Mouse (Mus musculus) midbrain, embryonic 12.5 days (tissue): ENCODE measurements around the gene Arhgef2. TPM values are rescaled to one million over a fixed set of nuclear protein-coding genes. Genes with fewer than 3 reads are reported as not detected.

Experiments used
- ATAC-seq: fragments of 200-750 bp; cut with Nextera tagmentation; 2 replicates; pipeline ENCODE4 v1.8.0; 2017; ENCODE audit warnings: low read depth, moderate TSS enrichment, moderate library complexity; ENCODE audit not compliant: low FRiP score
- H3K27ac ChIP-seq: fragments of 300-500 bp; sonication (generic); replicated peaks from 2 replicates; pipeline ENCODE4 v1.5.1; 2016; ENCODE audit warnings: mild to moderate bottlenecking
- H3K27me3 ChIP-seq: fragments of 300-500 bp; sonication (generic); 2 replicates; pipeline ENCODE4 v1.6.1; 2016; ENCODE audit warnings: mild to moderate bottlenecking
- H3K36me3 ChIP-seq: fragments of 300-500 bp; sonication (generic); 2 replicates; pipeline ENCODE4 v1.6.1; 2016
- H3K4me1 ChIP-seq: fragments of 300-500 bp; sonication (generic); 2 replicates; pipeline ENCODE4 v1.6.1; 2016
- H3K4me2 ChIP-seq: fragments of 300-500 bp; sonication (generic); replicated peaks from 2 replicates; pipeline ENCODE4 v1.6.1; 2016; ENCODE audit warnings: mild to moderate bottlenecking, moderate library complexity
- H3K4me3 ChIP-seq: fragments of 300-500 bp; sonication (generic); 2 replicates; pipeline ENCODE4 v1.5.1; 2016; ENCODE audit warnings: mild to moderate bottlenecking
- H3K9ac ChIP-seq: fragments of 300-500 bp; sonication (generic); replicated peaks from 2 replicates; pipeline ENCODE4 v1.6.1; 2016; ENCODE audit warnings: mild to moderate bottlenecking, moderate library complexity
- H3K9me3 ChIP-seq: fragments of 300-500 bp; sonication (generic); 2 replicates; pipeline ENCODE4 v1.6.1; 2016; ENCODE audit warnings: mild to moderate bottlenecking
- WGBS: fragments of 180-500 bp; shearing (Covaris S2); methylation state at CpG from one replicate; pipeline ENCODE4 v1.1.7; 2016; 5-methylcytosine and 5-hydroxymethylcytosine counted together
- polyA plus RNA-seq: library from polyadenylated mRNA; unstranded; fragments of >200 nt; fragmentation: Nextera tagmentation; extraction: Ambion mirVana; gene quantifications from 2 replicates; pipeline ENCODE4 v1.2.1, GENCODE M21; 2016

Arhgef2 gene
- polyA plus RNA-seq, 1 experiment from 2014 or later, result 143 TPM

DNA sequence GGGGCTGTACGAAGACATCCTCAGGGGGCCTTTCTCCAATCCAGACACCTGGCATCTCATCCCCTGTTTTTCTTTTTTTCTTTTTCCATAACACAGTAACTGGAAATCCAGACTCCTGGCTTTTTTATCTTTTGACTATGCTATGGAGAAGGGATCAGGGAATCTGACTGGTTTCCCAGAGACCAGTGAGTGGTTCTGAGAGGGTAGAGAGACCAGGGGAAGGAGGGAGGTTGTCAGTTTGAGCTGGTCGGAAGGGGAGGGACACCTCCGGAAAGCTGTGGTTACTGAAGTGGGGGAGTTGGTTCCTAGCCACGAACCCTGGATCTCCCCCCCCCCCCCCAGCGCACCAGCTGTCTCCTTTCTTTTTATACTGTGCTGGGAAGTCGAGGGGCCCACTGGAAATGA is 17.2 kb downstream of the Arhgef2 start:
- peak; percentile 36; the same call in 1 of the 2 replicates for ATAC-seq
- Histone ChIP-seq H3K27ac (peak overlapping the region; percentile 95), H3K36me3 (peaks cover 21% of the 10 kb centered on the region), H3K4me2 (peak overlapping the region; percentile 69), H3K27me3 (0 out of 2 replicates have a peak, but pooled peaks cover 2% of the 10 kb centered on the region), H3K9me3 (no peaks in the 10 kb centered on the region), H3K4me1 (peaks cover 46% of the 10 kb centered on the region), H3K4me3 (peak overlapping the region; percentile 79), H3K9ac (peak overlapping the region; percentile 96)
- 0% methylated on average over 5 of the region's 6 CpGs for WGBS

GRCm38 (mm10) chr3:88623346-88624135 is 17.8 kb downstream of the Arhgef2 start:
- peak; percentile 16; the same call in 1 of the 2 replicates for ATAC-seq
- H3K9ac ChIP-seq, result peak overlapping the region; percentile 96
- WGBS, result 2% methylated on average over 15 of the region's 15 CpGs
- peak overlapping the region; percentile 69 for H3K4me2 ChIP-seq
- H3K4me1 ChIP-seq, result peaks cover 46% of the 10 kb centered on the region
- no peaks in the 10 kb centered on the region for H3K27me3 ChIP-seq
- H3K36me3 ChIP-seq, result peaks cover 21% of the 10 kb centered on the region
- H3K4me3 ChIP-seq, result peak overlapping the region; percentile 79
- peak overlapping the region; percentile 95 for H3K27ac ChIP-seq
- no peaks in the 10 kb centered on the region for H3K9me3 ChIP-seq

DNA sequence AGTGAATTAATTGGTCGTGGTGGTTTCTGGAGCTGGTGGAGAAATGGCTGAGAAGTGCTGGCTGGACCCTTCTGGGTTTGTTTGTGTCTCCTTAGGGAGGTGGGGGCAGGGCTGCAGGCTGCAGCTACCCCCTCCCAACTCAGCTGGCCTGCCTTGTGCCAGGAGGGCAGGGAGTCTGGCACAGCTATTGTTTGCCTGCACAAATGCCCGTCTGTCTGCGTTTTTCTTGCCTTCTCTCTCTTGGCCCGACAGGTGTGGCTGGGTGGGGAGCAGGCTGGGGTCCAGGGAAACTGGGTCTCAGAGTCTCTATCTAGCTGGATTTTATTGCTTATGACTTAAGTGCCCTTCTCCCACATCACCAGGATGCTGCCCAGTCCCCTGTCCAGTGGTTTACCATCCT is 18.6 kb downstream of the Arhgef2 start:
- no peaks in the 10 kb centered on the region for H3K9me3 ChIP-seq
- H3K9ac ChIP-seq, result peak overlapping the region; percentile 96
- no peaks in the 10 kb centered on the region for H3K27me3 ChIP-seq
- peak overlapping the region; percentile 69 for H3K4me2 ChIP-seq
- H3K36me3 ChIP-seq, result peaks cover 27% of the 10 kb centered on the region
- peak overlapping the region; percentile 95 for H3K27ac ChIP-seq
- peak overlapping the region; percentile 79 for H3K4me3 ChIP-seq
- WGBS, result 24% methylated on average over 4 of the region's 4 CpGs
- ATAC-seq, result no peak
- H3K4me1 ChIP-seq, result peaks cover 46% of the 10 kb centered on the region

- peak overlapping the region; percentile 95 for H3K27ac ChIP-seq
- ATAC-seq, result no peak
- peak overlapping the region; percentile 69 for H3K4me2 ChIP-seq
- H3K9ac ChIP-seq, result peak overlapping the region; percentile 96
- H3K4me3 ChIP-seq, result peak overlapping the region; percentile 79
- H3K27me3 ChIP-seq, result no peaks in the 10 kb centered on the region
- peaks cover 47% of the 10 kb centered on the region for H3K4me1 ChIP-seq
- 61% methylated on average over 2 of the region's 2 CpGs for WGBS
- H3K9me3 ChIP-seq, result no peaks in the 10 kb centered on the region
- H3K36me3 ChIP-seq, result peaks cover 33% of the 10 kb centered on the region
Measured at GRCm38 (mm10) chr3:88624951-88625350, 19.2 kb downstream of the Arhgef2 start.

- Histone ChIP-seq H3K4me2 (peak overlapping the region; percentile 69; the same call in 1 of the 2 replicates), H3K27me3 (no peaks in the 10 kb centered on the region), H3K27ac (peak overlapping the region; percentile 95; the same call in 1 of the 2 replicates), H3K36me3 (peaks cover 39% of the 10 kb centered on the region), H3K4me1 (peaks cover 49% of the 10 kb centered on the region), H3K4me3 (no peak overlapping the region), H3K9me3 (no peaks in the 10 kb centered on the region), H3K9ac (no peak overlapping the region)
- ATAC-seq, result no peak
- 97% methylated on average over 7 of the region's 7 CpGs for WGBS
Measured at GRCm38 (mm10) chr3:88625531-88625930, 19.8 kb downstream of the Arhgef2 start.

DNA sequence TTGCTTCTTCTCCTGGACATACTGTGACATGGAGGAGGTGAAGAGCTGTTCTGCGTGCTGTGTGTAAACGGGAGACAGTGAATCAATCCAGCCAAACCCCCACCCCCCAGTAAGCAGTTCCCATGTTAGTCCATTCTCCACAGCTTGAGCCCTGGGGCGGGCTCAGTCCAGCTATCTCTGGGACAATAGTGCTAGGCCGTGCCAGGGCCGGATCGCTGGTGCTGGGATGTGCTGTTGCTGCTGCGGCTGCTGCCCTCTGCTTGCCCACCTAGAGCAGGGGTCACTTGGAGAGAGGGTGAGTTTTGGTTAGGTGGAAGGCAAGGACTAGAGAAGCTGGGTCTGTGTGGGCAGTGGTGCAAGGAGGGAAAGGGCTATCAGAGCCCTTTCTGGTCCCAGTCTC is 20.6 kb downstream of the Arhgef2 start:
- H3K9me3 ChIP-seq, result no peaks in the 10 kb centered on the region
- ATAC-seq, result no peak
- no peaks in the 10 kb centered on the region for H3K27me3 ChIP-seq
- H3K27ac ChIP-seq, result peak overlapping the region; percentile 50
- peak overlapping the region; percentile 2; the same call in 1 of the 2 replicates for H3K4me3 ChIP-seq
- H3K36me3 ChIP-seq, result peaks cover 47% of the 10 kb centered on the region
- H3K4me1 ChIP-seq, result peaks cover 47% of the 10 kb centered on the region
- WGBS, result 84% methylated on average over 7 of the region's 7 CpGs
- peak overlapping the region; percentile 11; the same call in 1 of the 2 replicates for H3K4me2 ChIP-seq
- H3K9ac ChIP-seq, result peak overlapping the region; percentile 24; the same call in 1 of the 2 replicates

GRCm38 (mm10) chr3:88627114-88627513 is 21.3 kb downstream of the Arhgef2 start:
- no peaks in the 10 kb centered on the region for H3K27me3 ChIP-seq
- peaks cover 55% of the 10 kb centered on the region for H3K36me3 ChIP-seq
- H3K9me3 ChIP-seq, result no peaks in the 10 kb centered on the region
- peaks cover 47% of the 10 kb centered on the region for H3K4me1 ChIP-seq
- no peak overlapping the region for H3K4me3 ChIP-seq
- no peak for ATAC-seq
- H3K27ac ChIP-seq, result peak overlapping the region; percentile 50; the same call in 1 of the 2 replicates
- H3K9ac ChIP-seq, result no peak overlapping the region
- WGBS, result 74% methylated on average over 4 of the region's 4 CpGs
- no peak overlapping the region for H3K4me2 ChIP-seq

- Histone ChIP-seq H3K9ac (no peak overlapping the region), H3K4me1 (peaks cover 47% of the 10 kb centered on the region), H3K27ac (no peak overlapping the region), H3K4me2 (no peak overlapping the region), H3K27me3 (no peaks in the 10 kb centered on the region), H3K36me3 (peaks cover 59% of the 10 kb centered on the region), H3K9me3 (no peaks in the 10 kb centered on the region), H3K4me3 (no peak overlapping the region)
- no peak for ATAC-seq
- 83% methylated on average over 2 of the region's 2 CpGs for WGBS
Measured at GRCm38 (mm10) chr3:88627535-88627934, 21.8 kb downstream of the Arhgef2 start.

DNA sequence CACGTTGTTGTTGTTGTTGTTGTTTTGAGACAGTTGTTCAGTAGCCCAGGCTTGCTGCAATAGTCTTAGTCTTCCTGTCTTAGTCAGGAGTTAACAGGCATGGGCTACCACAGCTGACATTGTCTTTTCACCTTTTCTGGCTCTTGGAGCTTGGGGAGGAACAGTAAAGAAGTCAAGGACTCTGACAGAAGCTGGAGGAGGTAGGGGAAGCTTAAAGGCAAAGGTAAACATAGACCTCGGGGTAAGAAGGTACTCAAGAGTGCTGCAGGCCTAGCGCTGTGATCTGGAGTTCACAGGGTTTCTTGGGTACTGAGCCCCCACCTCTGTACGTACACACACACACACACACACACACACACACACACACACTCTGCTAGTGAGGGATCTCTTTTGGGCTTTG is 23.0 kb downstream of the Arhgef2 start:
- 78% methylated on average over 4 of the region's 4 CpGs for WGBS
- no peak overlapping the region for H3K4me2 ChIP-seq
- no peak for ATAC-seq
- H3K9me3 ChIP-seq, result no peaks in the 10 kb centered on the region
- peaks cover 42% of the 10 kb centered on the region for H3K4me1 ChIP-seq
- no peak overlapping the region for H3K27ac ChIP-seq
- H3K36me3 ChIP-seq, result peaks cover 72% of the 10 kb centered on the region
- H3K9ac ChIP-seq, result no peak overlapping the region
- H3K4me3 ChIP-seq, result no peak overlapping the region
- no peaks in the 10 kb centered on the region for H3K27me3 ChIP-seq

DNA sequence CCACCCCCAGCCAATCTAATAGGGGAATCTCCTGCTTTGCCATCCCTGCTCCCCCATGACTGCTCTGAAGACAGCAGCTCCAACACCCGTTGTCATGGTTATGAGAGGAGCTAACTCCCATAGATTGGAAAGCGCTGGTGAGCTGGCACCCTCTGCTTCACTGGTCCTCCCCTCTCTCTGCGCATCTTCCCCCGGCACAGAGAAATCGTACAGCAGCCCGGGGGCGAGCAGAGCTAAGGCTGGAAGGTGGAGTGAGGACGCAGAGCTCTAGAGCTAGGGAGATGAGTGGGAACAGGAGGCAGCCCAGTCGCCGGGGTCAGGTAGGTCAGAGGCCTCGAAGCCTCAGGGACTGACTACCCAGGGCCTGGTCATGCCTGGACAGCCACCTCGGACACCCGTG is 23.5 kb downstream of the Arhgef2 start:
- Histone ChIP-seq H3K4me2 (no peak overlapping the region), H3K4me1 (peaks cover 38% of the 10 kb centered on the region)
- WGBS, result 80% methylated on average over 13 of the region's 13 CpGs

DNA sequence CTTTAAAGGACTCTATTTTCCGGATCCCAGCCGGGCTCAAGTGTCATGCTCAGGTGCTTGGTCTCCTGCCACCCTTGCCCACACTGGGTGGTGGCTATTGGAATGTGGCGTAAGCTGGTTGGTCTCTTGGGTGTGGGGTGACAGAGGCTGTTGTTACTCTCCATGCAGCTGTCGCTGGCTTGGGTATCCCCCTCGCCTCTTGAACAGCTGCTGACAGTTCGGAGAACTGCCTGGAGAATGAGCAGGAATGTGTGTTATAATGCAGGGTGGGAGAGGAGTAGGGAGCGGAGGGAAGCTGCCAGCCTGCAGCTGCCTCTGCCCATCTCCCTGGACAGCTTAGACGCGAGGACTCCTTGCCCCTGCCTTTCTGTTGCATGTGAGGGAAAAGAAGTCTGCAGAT is 24.3 kb downstream of the Arhgef2 start:
- no peaks in the 10 kb centered on the region for H3K27me3 ChIP-seq
- H3K4me3 ChIP-seq, result no peak overlapping the region
- H3K4me1 ChIP-seq, result peaks cover 30% of the 10 kb centered on the region
- H3K36me3 ChIP-seq, result peaks cover 83% of the 10 kb centered on the region
- 76% methylated on average over 9 of the region's 9 CpGs for WGBS
- no peaks in the 10 kb centered on the region for H3K9me3 ChIP-seq
- ATAC-seq, result no peak
- no peak overlapping the region for H3K4me2 ChIP-seq
- H3K27ac ChIP-seq, result no peak overlapping the region
- no peak overlapping the region for H3K9ac ChIP-seq

More for the DNA sequence above, 23.5 kb downstream of the Arhgef2 start:
- Histone ChIP-seq H3K9me3 (no peaks in the 10 kb centered on the region), H3K36me3 (peaks cover 76% of the 10 kb centered on the region), H3K9ac (no peak overlapping the region), H3K27me3 (no peaks in the 10 kb centered on the region), H3K27ac (no peak overlapping the region), H3K4me3 (no peak overlapping the region)
- ATAC-seq, result no peak

DNA sequence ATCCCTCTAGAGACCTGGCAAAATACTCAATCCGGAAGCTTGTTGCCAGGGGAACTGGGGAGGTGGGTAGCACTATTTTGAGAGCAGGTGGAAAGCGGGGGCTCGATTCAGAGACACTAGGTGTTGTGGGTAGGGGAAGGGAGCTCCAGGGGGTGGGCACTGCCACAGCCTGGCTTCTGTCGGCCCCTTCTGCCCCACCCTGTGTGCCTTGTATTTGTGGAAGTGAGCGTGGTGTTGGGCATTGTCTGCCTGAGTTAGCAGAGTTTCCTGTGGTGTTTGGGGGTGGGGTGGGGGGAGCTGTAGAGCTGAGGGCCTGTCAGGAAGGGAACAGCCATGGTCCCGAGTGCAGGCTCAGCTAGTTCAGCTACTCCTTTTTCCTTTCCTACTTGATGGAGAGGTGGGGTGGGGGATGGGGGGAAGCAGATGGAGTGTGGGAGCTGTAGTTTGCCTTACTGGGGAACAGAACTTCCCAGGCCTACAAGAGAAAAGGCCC is 25.1 kb downstream of the Arhgef2 start:
- no peaks in the 10 kb centered on the region for H3K27me3 ChIP-seq
- H3K9ac ChIP-seq, result no peak overlapping the region
- ATAC-seq, result no peak
- no peak overlapping the region for H3K4me3 ChIP-seq
- H3K27ac ChIP-seq, result no peak overlapping the region
- H3K4me1 ChIP-seq, result peaks cover 22% of the 10 kb centered on the region
- H3K9me3 ChIP-seq, result no peaks in the 10 kb centered on the region
- WGBS, result 72% methylated on average over 6 of the region's 6 CpGs
- peaks cover 85% of the 10 kb centered on the region for H3K36me3 ChIP-seq
- H3K4me2 ChIP-seq, result no peak overlapping the region
